Mouse (Mus musculus) heart, embryonic 11.5 days (tissue): Measurements from ENCODE around the gene Gtse1. TPM values are rescaled to one million over a fixed set of nuclear protein-coding genes. Genes with fewer than 3 reads are reported as not detected.

Experiments
- ATAC-seq: fragments of 200-750 bp; cut with Nextera tagmentation; replicated peaks from 2 replicates; pipeline ENCODE4 v1.8.0; 2017; ENCODE audit warnings: moderate library complexity; ENCODE audit not compliant: insufficient number of reproducible peaks, low FRiP score, low TSS enrichment
- H3K27ac ChIP-seq: fragments of 300-500 bp; sonication (generic); 2 replicates; pipeline ENCODE4 v1.5.1; 2014; ENCODE audit warnings: mild to moderate bottlenecking, low read depth, low read length
- H3K27me3 ChIP-seq: fragments of 300-500 bp; sonication (generic); 2 replicates; pipeline ENCODE4 v1.6.1; 2014; ENCODE audit warnings: mild to moderate bottlenecking, low read length, mixed read lengths; ENCODE audit not compliant: control insufficient read depth, insufficient read depth
- H3K36me3 ChIP-seq: fragments of 300-500 bp; sonication (generic); 2 replicates; pipeline ENCODE4 v1.6.1; 2014; ENCODE audit warnings: mild to moderate bottlenecking, low read length, moderate library complexity, mixed read lengths; ENCODE audit not compliant: control insufficient read depth, insufficient read depth
- H3K4me1 ChIP-seq: fragments of 300-500 bp; sonication (generic); 2 replicates; pipeline ENCODE4 v1.6.1; 2014; ENCODE audit warnings: low read length; ENCODE audit not compliant: control insufficient read depth, insufficient read depth
- H3K4me2 ChIP-seq: fragments of 300-500 bp; sonication (generic); 2 replicates; pipeline ENCODE4 v1.6.1; 2014; ENCODE audit warnings: mild to moderate bottlenecking, moderate library complexity
- H3K4me3 ChIP-seq: fragments of 300-500 bp; sonication (generic); 2 replicates; pipeline ENCODE4 v1.5.1; 2014; ENCODE audit warnings: low read depth, low read length
- H3K9ac ChIP-seq: fragments of 300-500 bp; sonication (generic); 2 replicates; pipeline ENCODE4 v1.6.1; 2014; ENCODE audit warnings: mild to moderate bottlenecking, low read depth, low read length, moderate library complexity
- H3K9me3 ChIP-seq: fragments of 300-500 bp; sonication (generic); replicated peaks from 2 replicates; pipeline ENCODE4 v1.6.1; 2016; ENCODE audit warnings: low read length; ENCODE audit not compliant: control insufficient read depth
- WGBS: fragments of 180-500 bp; shearing (Covaris S2); extraction: QIAGEN DNeasy Blood & Tissue Kit; methylation state at CpG from one replicate; pipeline ENCODE4 v1.1.7; 2014; ENCODE audit not compliant: insufficient replicate concordance; 5-methylcytosine and 5-hydroxymethylcytosine counted together
- polyA plus RNA-seq: library from polyadenylated mRNA; unstranded; fragments of >200 nt; fragmentation: Nextera tagmentation; extraction: Ambion mirVana; gene quantifications from 2 replicates; pipeline ENCODE4 v1.2.1, GENCODE M21; 2014

Gtse1 gene
- polyA plus RNA-seq, 1 experiment from 2014 or later, result 24.4 TPM

DNA sequence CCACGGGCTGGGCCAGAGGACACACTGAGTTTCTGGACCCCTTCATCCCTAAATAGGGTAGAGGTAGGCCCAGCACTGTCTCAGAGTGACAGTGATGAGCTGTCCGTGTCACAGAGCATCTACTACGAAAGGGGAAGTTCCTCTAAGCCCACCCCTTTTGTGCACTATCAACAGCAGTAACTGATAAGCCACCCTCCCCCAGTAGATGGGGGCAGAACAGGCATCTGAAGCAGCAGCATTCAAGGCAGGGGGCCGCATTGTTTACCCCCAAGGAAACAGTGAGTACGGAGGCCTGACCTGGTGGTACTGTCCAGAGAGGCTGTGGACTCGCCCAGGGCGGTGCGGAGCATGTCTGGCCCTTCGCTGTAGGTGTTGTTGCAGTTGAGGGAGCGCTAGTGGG is 43.0 kb downstream of the Gtse1 start:
- Histone ChIP-seq H3K4me3 (no peak overlapping the region), H3K27me3 (peaks cover 4% of the 10 kb centered on the region), H3K9me3 (no peaks in the 10 kb centered on the region), H3K27ac (no peak overlapping the region), H3K9ac (no peak overlapping the region), H3K36me3 (no peaks in the 10 kb centered on the region), H3K4me1 (peaks cover 2% of the 10 kb centered on the region; the same call in 1 of the 2 replicates), H3K4me2 (no peak overlapping the region)
- ATAC-seq, result no peak
- WGBS, result 54% methylated on average over 10 of the region's 10 CpGs

DNA sequence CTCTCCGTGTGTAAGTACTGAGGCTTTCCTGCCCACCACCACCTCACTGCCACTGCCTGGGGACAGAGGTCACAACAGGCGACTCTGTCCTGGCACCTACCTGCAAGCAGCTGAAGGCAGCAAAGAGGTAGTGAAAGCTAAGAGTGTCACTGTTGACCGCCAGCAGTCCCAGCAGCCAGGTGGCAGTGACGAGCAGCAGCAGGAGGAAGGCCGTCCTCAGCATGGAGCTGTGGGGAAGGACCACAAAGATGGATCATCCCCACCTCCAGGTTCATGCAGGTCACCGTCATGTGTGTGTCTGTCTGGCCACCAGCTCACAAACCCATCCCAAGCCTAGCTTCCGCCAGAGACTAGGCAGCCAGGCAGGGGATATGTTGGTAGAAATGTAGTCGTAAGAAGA is 44.3 kb downstream of the Gtse1 start:
- no peaks in the 10 kb centered on the region for H3K9me3 ChIP-seq
- peaks cover 4% of the 10 kb centered on the region for H3K27me3 ChIP-seq
- no peaks in the 10 kb centered on the region for H3K36me3 ChIP-seq
- H3K27ac ChIP-seq, result no peak overlapping the region
- H3K4me1 ChIP-seq, result peaks cover 2% of the 10 kb centered on the region; the same call in 1 of the 2 replicates
- WGBS, result 48% methylated on average over 8 of the region's 8 CpGs
- no peak overlapping the region for H3K9ac ChIP-seq
- H3K4me2 ChIP-seq, result no peak overlapping the region
- H3K4me3 ChIP-seq, result no peak overlapping the region
- no peak for ATAC-seq

DNA sequence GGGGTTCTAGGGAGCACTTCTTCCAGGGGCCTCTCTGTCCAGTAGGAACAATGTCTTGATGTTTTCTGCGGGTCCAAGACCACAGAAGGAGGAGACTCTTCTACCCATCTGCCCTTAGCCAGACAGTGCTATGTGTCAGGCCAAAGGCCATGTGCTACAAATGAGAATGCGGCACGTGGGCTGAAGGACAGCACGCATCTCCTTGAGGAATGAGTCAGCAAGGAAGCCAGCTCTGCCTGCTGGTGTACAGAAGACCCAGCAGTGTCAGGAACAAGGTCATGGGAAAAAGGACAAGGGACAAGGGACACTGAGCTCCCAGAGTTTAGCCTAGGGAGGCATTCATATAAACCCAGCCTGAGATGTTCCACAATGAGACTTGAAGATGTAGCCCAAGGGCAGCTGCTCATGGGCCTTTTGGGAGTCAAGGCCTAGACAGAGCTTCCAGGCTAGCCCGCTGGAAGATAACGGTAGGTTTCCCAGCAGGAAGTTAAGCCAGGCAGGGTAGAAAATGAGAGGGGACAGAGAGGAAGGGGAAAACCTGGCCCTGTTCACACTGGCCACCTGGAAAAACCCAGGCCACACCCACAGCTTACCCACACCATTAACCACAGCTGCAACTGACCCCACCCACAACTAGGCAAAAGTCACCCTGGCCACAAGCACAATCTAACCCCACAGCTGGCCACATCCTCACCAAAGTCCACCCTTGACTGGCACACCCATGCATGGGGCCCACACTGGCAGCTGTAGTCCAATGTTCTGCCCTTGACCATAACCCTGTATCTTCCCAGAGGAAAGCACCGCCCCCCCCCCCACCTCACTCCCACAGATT is 49.3 kb downstream of the Gtse1 start:
- Histone ChIP-seq H3K4me3 (no peak overlapping the region), H3K27me3 (no peaks in the 10 kb centered on the region), H3K4me1 (peaks cover 3% of the 10 kb centered on the region; the same call in 1 of the 2 replicates), H3K4me2 (no peak overlapping the region), H3K9me3 (no peaks in the 10 kb centered on the region), H3K36me3 (no peaks in the 10 kb centered on the region), H3K27ac (no peak overlapping the region), H3K9ac (no peak overlapping the region)
- WGBS, result 81% methylated on average over 7 of the region's 7 CpGs
- no peak; the same call in 1 of the 2 replicates for ATAC-seq

DNA sequence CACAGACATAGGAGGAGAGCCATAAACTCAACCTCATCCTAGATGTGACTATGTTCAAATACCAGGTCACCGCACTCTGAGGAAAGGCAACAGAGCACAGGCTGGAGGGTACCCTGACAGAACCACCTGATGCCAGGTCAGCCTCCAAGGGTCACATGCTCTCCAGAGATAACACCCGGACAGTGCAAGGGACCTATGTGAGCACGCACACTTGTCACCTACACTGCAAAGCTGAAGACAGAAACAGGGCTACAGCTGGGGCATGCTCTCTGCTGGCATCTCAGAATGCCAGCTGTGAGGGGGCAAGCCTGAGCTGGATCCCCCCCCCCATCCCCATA is 49.9 kb downstream of the Gtse1 start:
- Histone ChIP-seq H3K4me2 (no peak overlapping the region), H3K4me1 (peaks cover 3% of the 10 kb centered on the region; the same call in 1 of the 2 replicates), H3K36me3 (no peaks in the 10 kb centered on the region), H3K27me3 (no peaks in the 10 kb centered on the region), H3K27ac (no peak overlapping the region), H3K9me3 (no peaks in the 10 kb centered on the region), H3K4me3 (no peak overlapping the region), H3K9ac (no peak overlapping the region)
- WGBS, result 75% methylated on average over 3 of the region's 3 CpGs
- ATAC-seq, result no peak

DNA sequence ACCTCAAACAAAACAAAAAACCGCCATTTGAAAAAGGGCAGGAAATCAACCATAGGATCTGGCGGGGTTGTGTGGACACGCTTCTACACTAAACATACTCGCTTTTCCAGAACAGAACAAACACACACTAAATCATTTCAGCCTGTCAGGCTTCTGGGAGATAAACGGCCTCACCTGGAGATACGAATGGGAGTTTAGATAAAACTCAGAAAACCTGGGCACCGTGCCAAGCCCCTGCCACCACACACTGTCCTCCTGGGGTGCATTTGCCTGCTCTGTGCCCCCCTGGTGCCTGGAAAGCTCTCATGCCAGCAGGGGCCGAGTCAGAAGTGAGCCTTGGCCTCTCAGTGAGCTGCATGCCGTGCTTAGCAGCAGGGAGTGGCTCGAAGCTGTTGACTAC is 50.4 kb downstream of the Gtse1 start:
- no peaks in the 10 kb centered on the region for H3K9me3 ChIP-seq
- 50% methylated on average over 10 of the region's 10 CpGs for WGBS
- no peak overlapping the region for H3K9ac ChIP-seq
- peaks cover 3% of the 10 kb centered on the region; the same call in 1 of the 2 replicates for H3K4me1 ChIP-seq
- H3K36me3 ChIP-seq, result no peaks in the 10 kb centered on the region
- H3K27me3 ChIP-seq, result no peaks in the 10 kb centered on the region
- no peak overlapping the region for H3K4me2 ChIP-seq
- ATAC-seq, result no peak
- no peak overlapping the region for H3K4me3 ChIP-seq
- no peak overlapping the region for H3K27ac ChIP-seq

DNA sequence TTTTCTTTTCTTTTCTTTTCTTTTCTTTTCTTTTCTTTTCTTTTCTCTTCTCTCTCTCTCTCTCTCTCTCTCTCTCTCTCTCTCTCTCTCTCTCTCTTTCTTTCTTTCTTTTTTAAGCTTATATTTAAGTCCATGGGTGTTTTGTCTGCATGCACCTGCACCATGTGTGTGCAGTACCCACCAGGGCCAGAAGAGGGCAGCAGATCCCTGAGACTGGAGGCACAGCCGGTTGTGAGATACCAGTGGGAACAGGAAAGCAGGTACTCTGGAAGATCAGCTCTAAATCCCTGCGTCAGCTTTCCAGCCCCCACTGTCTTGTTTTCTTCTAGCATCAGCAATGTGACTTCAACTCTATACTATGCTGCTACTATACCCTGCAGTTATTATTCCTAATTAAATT is 54.1 kb downstream of the Gtse1 start:
- 27% methylated on average over 2 of the region's 2 CpGs for WGBS
- Histone ChIP-seq H3K27ac (no peak overlapping the region), H3K4me3 (no peak overlapping the region), H3K4me2 (no peak overlapping the region), H3K27me3 (no peaks in the 10 kb centered on the region), H3K9me3 (no peaks in the 10 kb centered on the region), H3K4me1 (peaks cover 6% of the 10 kb centered on the region; the same call in 1 of the 2 replicates), H3K36me3 (no peaks in the 10 kb centered on the region), H3K9ac (no peak overlapping the region)
- ATAC-seq, result no peak

DNA sequence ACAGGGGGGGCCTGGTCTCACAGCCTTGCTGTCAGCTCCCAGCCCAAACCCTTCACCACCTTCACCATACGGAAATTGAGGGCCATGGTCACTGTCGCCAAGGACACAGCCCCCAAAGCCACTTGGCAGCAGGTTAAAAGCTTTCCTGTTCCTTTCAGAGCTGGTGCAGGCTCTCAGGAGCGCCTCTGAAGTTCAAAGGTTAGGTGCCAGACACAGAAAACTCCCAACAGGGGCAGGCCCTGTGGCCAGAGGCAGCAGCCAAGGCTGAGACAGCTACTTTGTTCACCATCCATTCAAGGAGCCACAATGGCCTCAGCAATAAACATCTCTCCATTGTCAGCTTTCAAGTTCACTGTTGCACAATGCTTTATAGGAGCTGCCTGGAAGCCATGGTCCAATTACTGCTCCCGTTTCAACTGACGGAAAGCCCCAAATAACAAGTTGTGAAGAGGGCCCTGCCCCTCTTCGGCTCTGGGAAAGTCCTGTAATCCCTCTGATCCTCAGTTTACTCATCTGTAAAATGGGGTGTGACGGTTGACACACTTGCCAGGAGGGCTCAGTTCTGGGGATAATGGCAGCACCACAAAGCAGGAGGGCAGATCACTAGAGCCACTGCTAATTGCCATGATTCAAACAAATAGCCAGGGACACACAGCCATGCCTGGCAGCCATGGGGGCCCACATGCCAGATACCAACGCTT is 59.8 kb downstream of the Gtse1 start:
- H3K4me1 ChIP-seq, result peaks cover 3% of the 10 kb centered on the region; the same call in 1 of the 2 replicates
- H3K9me3 ChIP-seq, result no peaks in the 10 kb centered on the region
- ATAC-seq, result no peak
- WGBS, result 68% methylated on average over 8 of the region's 8 CpGs
- no peak overlapping the region for H3K4me2 ChIP-seq
- no peaks in the 10 kb centered on the region for H3K36me3 ChIP-seq
- H3K4me3 ChIP-seq, result no peak overlapping the region
- no peak overlapping the region for H3K9ac ChIP-seq
- no peaks in the 10 kb centered on the region for H3K27me3 ChIP-seq
- H3K27ac ChIP-seq, result no peak overlapping the region

DNA sequence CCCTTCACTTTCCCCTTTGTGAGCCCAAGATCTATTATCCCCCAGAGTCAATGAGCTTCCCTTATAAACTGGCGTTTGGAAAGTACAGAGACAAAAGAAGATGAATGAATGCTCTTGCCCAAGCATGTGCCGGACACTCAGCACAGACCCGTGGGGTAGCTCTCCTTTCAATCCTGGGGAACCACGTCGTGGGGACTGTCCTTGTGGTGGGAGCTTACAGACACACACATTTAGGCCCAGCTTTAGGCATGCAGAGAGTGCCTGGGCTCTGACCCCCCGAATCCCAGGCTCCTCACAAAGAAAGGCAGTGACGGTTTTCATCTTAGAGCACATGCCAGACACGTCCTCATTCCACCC is 60.3 kb downstream of the Gtse1 start:
- Histone ChIP-seq H3K27me3 (no peaks in the 10 kb centered on the region), H3K4me1 (peaks cover 3% of the 10 kb centered on the region; the same call in 1 of the 2 replicates), H3K9me3 (no peaks in the 10 kb centered on the region), H3K36me3 (no peaks in the 10 kb centered on the region), H3K4me2 (no peak overlapping the region), H3K27ac (no peak overlapping the region), H3K9ac (no peak overlapping the region), H3K4me3 (no peak overlapping the region)
- 77% methylated on average over 8 of the region's 8 CpGs for WGBS
- no peak for ATAC-seq
